Mouse (Mus musculus) left cerebral cortex, adult 8-10 months (tissue): ENCODE results near the gene Olfr1254. TPM values are rescaled to one million over a fixed set of nuclear protein-coding genes. Genes with fewer than 3 reads are reported as not detected.

Experiments used
- DNase-seq, 2 experiments: peaks; one replicate each; pipeline ENCODE4 v3.0.0; 2022; ENCODE audit warnings: low spot score in 2 of 2
- total RNA-seq, 4 experiments: library from RNA; stranded (reverse); gene quantifications; 2 replicates each; pipeline ENCODE4 v1.2.4; 2022

Gene Olfr1254
- not detected for total RNA-seq

DNA sequence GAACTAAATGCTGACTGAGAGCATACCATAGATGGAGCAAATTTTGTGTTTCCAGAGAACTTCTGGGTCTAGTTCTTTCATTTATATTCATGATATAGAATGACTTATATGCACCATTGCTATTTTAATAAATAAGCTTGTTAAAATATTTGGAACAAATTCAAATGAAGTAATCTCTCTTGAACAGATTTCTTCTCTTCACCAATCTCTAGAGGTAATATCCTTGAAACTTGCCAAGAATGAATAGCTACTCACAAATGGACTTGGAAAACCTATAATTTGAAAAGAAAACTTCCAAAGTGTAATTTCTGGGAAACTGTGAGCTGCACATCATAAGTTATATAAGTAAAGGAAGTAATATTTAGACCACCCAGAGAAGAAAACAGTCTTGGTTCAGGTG lies at the start of gene Olfr1254:
Gene Olfr1254, minus strand, starts transcription at position 101 of the 400 bp plus-strand sequence.
- no peak for DNase-seq

DNA sequence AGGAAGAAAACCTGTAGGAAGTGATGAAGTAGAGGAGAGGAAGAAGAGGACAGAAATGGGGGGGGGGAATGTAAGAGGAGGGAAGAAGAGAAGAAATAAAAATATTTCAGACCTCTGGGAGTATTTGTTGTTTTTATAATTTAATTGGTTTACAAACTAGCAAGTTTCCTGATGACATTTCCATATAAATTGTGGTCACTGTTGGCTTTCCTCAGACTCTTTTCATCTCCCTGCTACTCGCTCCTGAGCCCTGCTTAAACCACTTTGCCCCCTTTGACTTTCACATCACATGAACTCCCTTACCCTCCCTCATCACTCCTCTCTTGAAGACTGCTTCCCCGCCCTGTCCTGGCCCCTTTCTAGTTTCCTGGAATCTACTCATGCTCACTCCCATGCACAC lies 48.0 kb upstream of the Olfr1254 start, which contains the start of gene Olfr1256:
Gene Olfr1256, minus strand, starts transcription at position 101 of the 400 bp plus-strand sequence.
- DNase-seq = no peak

DNA sequence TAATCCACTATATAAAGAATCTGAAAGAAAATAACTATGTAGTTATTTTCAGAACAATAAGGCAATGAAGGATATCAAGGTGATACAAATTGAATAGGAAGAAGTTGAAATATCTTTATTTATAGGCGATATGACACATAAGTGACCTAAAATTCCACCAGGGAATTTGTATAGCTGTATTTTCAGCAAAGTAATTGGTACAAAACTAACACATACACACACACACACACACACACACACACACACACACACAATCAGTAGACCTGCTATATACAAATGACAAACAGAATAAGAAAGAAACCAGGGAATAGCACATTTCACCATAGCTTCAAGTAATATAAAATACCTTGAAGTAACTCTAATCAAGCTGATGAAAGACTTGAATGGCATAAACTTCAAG lies 26.8 kb upstream of the Olfr1254 start:
- no peak for DNase-seq

DNA sequence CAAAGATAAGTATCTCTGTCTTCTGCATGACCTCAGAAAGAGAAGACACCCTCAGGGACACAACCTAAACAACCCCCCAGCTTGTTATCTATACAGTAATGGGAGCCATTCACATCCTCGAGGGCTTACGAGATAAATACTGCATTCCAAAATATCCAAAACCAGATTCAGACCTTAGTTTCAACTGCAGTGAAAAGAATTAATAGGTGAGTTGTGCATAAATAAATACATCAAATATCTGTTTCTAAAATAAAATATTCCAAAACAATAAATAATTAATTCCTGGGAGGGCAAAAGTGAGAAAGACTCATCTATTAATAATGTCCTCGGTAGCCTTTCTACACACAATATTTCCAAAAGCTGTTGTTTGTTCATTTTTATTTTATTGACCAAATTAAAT lies 18.3 kb upstream of the Olfr1254 start, which contains the start of gene Olfr1255:
Gene Olfr1255, plus strand, starts transcription at position 301 of the 400 bp plus-strand sequence.
- DNase-seq = no peak

DNA sequence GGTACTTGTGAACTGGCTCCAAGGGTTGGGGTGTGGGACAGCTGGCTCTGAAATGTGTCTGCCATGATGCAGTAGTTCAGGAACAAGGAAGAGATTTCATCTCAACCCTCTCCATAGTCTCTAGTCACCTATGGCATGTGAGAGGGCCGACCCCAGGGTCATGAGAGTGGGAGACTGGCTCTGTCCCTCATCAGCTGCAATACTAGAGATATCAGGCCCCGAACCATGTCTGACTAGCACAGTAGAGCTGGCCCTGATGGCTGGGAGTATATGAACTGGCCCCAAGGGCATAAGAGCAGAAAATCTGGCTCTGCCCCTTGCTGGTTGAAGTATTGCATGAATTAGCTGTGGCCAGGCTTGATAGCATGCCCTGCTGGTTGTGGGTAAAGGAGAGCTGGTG lies 17.3 kb upstream of the Olfr1254 start:
- DNase-seq = no peak

DNA sequence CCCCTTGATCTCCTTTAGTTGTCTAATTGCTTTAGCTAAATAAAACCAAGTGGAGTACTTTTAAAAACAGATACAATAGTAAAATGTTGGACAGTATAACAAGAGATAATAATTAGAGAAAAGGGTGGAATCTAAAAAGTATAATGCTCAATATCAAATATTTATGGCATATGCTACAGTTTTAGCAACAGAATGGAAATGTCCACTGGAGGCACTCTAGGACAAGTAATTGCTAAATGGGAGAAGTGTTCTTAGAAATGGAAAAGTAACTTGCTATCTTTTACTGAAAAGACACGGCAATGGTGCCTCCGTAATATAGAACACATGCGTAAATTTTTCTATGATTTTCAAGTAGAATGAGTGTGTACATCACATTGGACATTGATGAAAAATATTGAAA lies 6.2 kb upstream of the Olfr1254 start:
- DNase-seq = no peak

DNA sequence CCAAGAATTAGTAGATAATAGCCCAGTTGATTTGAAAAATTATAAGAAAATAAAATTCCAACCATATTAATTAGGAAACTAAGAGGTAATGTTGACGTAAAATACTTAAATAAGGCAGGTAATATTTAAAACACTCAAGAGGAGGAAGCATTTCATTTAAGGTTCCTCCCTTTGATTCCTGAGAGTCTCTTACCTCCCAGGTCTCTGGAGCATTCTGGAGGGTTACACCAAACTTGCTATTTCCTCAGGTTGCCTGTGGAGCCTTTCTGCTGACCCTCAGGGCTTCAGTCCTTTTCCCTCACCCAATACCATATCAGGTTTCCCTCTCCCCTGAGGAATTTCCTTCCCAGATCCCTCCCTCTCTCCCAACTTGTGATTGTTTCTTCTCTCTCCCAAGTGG lies 36.4 kb downstream of the Olfr1254 start, which contains the start of gene Olfr1253:
Gene Olfr1253, minus strand, starts transcription at position 101 of the 400 bp plus-strand sequence.
- no peak for DNase-seq

Other genes with a start within 250 kb of the Olfr1254 start
- not detected for gene Olfr1245, start 215.2 kb downstream of the Olfr1254 start, total RNA-seq
- not detected for gene Olfr1246, start 200.5 kb downstream of the Olfr1254 start, total RNA-seq
- gene Olfr1247, start 179.5 kb downstream of the Olfr1254 start, total RNA-seq = under 1 TPM; 0.07 to 0.23 (median 0.11) TPM
- gene Olfr1248, start 175.4 kb downstream of the Olfr1254 start, total RNA-seq = not detected
- gene Olfr1249, start 158.6 kb downstream of the Olfr1254 start, total RNA-seq = not detected
- under 1 TPM in 1 of 4 experiments, not detected in 3; 0.11 TPM for gene Olfr1250, start 132.2 kb downstream of the Olfr1254 start, total RNA-seq
- not detected for gene Olfr1251, start 121.7 kb downstream of the Olfr1254 start, total RNA-seq
- gene Olfr1252, start 68.6 kb downstream of the Olfr1254 start, total RNA-seq = not detected
- gene Olfr1253, start 36.5 kb downstream of the Olfr1254 start, total RNA-seq = not detected
- gene Olfr1255, start 18.4 kb upstream of the Olfr1254 start, total RNA-seq = not detected
- not detected for gene Olfr1256, start 47.9 kb upstream of the Olfr1254 start, total RNA-seq
- not detected for gene Olfr48, start 54.6 kb upstream of the Olfr1254 start, total RNA-seq
- gene Olfr1257, start 84.8 kb upstream of the Olfr1254 start, total RNA-seq = not detected
- not detected for gene Olfr1258, start 133.7 kb upstream of the Olfr1254 start, total RNA-seq
- not detected for gene Olfr1259, start 155.0 kb upstream of the Olfr1254 start, total RNA-seq
- gene Olfr1260, start 180.7 kb upstream of the Olfr1254 start, total RNA-seq = not detected
- gene Olfr1261, start 197.6 kb upstream of the Olfr1254 start, total RNA-seq = not detected
- gene Olfr1262, start 206.5 kb upstream of the Olfr1254 start, total RNA-seq = not detected
- gene Olfr1263, start 218.5 kb upstream of the Olfr1254 start, total RNA-seq = not detected
- not detected for gene Olfr1264, start 232.0 kb upstream of the Olfr1254 start, total RNA-seq
- not detected for gene Olfr1265, start 241.7 kb upstream of the Olfr1254 start, total RNA-seq